ENCODE assay signal across 9 mouse cellular contexts in genomic region chr6:136467837-136468236, GRCm38 (mm10). TPM values are rescaled to one million over a fixed set of nuclear protein-coding genes. Genes with fewer than 3 reads are reported as not detected.
DNase-seq lines count a peak whose midpoint lies in the region; ATAC-seq and TF ChIP-seq lines count a peak whose summit lies in the region.
"Had no signal": no experiment of that assay in that cellular context is flagged by ENCODE, and none has a peak within 500 bp of the region (broad histone marks: within the 10 kb centered on the region; RNA-seq: fewer than 3 reads in every experiment).

No protein-coding gene starts in this region.

- peaks cover 15% of the 10 kb centered on the region; the same call in 1 of the 2 replicates for H3K9me3 ChIP-seq in forebrain, embryonic 10.5 days
- H3K9me3 ChIP-seq in intestine, embryonic 16.5 days (ENCODE audit: control insufficient read depth, low read length) = no peaks in the 10 kb centered on the region; the same call in 1 of the 2 replicates

- peak; percentile 23 for DNase-seq in gastrocnemius, adult 18-20 months (ENCODE audit: low spot score)
- no peak for DNase-seq in gastrocnemius, adult 8-10 months (ENCODE audit: low spot score in 2 of 2)
- peak; percentile 78 for DNase-seq in 416B (ENCODE audit: low read depth)
- DNase-seq in forebrain, embryonic 10.5 days (ENCODE audit: extremely low spot score, low spot score) = no peak
- DNase-seq in left cerebral cortex, adult 18-20 months (ENCODE audit: low spot score in 2 of 2) = no peak
- DNase-seq in urinary bladder, postnatal 36 days (ENCODE audit: low spot score in 2 of 2) = no peak

- H3K4me3 ChIP-seq in forebrain, embryonic 10.5 days = no peak overlapping the region
- H3K4me3 ChIP-seq in intestine, embryonic 16.5 days (ENCODE audit: low read length) = no peak overlapping the region
- H3K4me3 ChIP-seq in olfactory bulb, adult 2 months (ENCODE audit: insufficient read depth, low read depth, low read length) = no peak overlapping the region

- no peak for TF ChIP-seq POLR2A in olfactory bulb, adult 2 months (IDR thresholded peaks at IDR 0.05; ENCODE audit: insufficient read depth, low read depth, low read length)

- H3K27me3 ChIP-seq in forebrain, embryonic 10.5 days (ENCODE audit: poor library complexity, severe bottlenecking) = no peaks in the 10 kb centered on the region
- no peaks in the 10 kb centered on the region for H3K27me3 ChIP-seq in intestine, embryonic 16.5 days (replicated peaks; ENCODE audit: control insufficient read depth, insufficient read depth, low read length)

- WGBS in forebrain, embryonic 10.5 days = 59% methylated on average over 5 of the region's 5 CpGs
- 54% methylated on average over 5 of the region's 5 CpGs for WGBS in intestine, embryonic 16.5 days
- 55% methylated on average over 5 of the region's 5 CpGs for WGBS in olfactory bulb, adult 2 months

- peaks cover 87% of the 10 kb centered on the region for H3K4me1 ChIP-seq in forebrain, embryonic 10.5 days
- H3K4me1 ChIP-seq in intestine, embryonic 16.5 days (ENCODE audit: control insufficient read depth, insufficient read depth, low read length) = peaks cover 37% of the 10 kb centered on the region
- H3K4me1 ChIP-seq in olfactory bulb, adult 2 months (ENCODE audit: control insufficient read depth, insufficient read depth, low read length) = peaks cover 34% of the 10 kb centered on the region

- no peaks in the 10 kb centered on the region for H3K36me3 ChIP-seq in forebrain, embryonic 10.5 days (replicated peaks)
- 0 out of 2 replicates have a peak, but pooled peaks cover 3% of the 10 kb centered on the region for H3K36me3 ChIP-seq in intestine, embryonic 16.5 days (ENCODE audit: control insufficient read depth, insufficient read depth, low read length)

- ATAC-seq in intestine, embryonic 16.5 days = no peak

- TF ChIP-seq CTCF in olfactory bulb, adult 2 months (IDR thresholded peaks at IDR 0.05; ENCODE audit: insufficient read depth, low read depth, low read length) = no peak

- H3K27ac ChIP-seq in forebrain, embryonic 10.5 days = peak overlapping the region; percentile 95
- peak overlapping the region; percentile 84 for H3K27ac ChIP-seq in intestine, embryonic 16.5 days (ENCODE audit: low read length)
- peak overlapping the region; percentile 27; the same call in 1 of the 2 replicates for H3K27ac ChIP-seq in olfactory bulb, adult 2 months (ENCODE audit: insufficient read depth, low read depth, low read length)

- H3K9ac ChIP-seq in intestine, embryonic 16.5 days (ENCODE audit: low read depth, low read length) = no peak overlapping the region

- H3K4me2 ChIP-seq in intestine, embryonic 16.5 days (ENCODE audit: low read depth, low read length) = no peak overlapping the region

RNA-seq across cellular contexts. Expression of gene Atf7ip, which starts 38.1 kb away (rescaled TPM):
- total RNA-seq in gastrocnemius, adult 18-20 months (2021) = 10 to 100 TPM; 40.0 to 42.4 TPM
- 10 to 100 TPM; 35.7 to 46.2 (median 42.5) TPM for total RNA-seq in gastrocnemius, adult 8-10 months (2022)
- 44.2 and 46.7 TPM in 2 replicates for polyA plus RNA-seq in forebrain, embryonic 10.5 days (2016; fragmentation: Nextera tagmentation; extraction: Ambion mirVana)
- 17.6 and 21.0 TPM in 2 replicates for polyA plus RNA-seq in intestine, embryonic 16.5 days (2015; fragmentation: Nextera tagmentation; extraction: Ambion mirVana)
- 143 TPM in 1 of 2 replicates, not detected in the other for polyA plus RNA-seq in olfactory bulb, adult 2 months (2012; ENCODE audit: insufficient read depth, insufficient read length, low replicate concordance, missing spikeins)
- 100 to 1,000 TPM in 1 of 2 experiments, 10 to 100 TPM in 1; 94.9 to 124 TPM for total RNA-seq in left cerebral cortex, adult 18-20 months (2021)

RNA-seq across cellular contexts. Expression of gene E330021D16Rik, which starts 52.5 kb away (rescaled TPM):
- total RNA-seq in gastrocnemius, adult 18-20 months (2021) = not detected
- not detected for total RNA-seq in gastrocnemius, adult 8-10 months (2022)
- not detected in 2 replicates for polyA plus RNA-seq in forebrain, embryonic 10.5 days (2016; fragmentation: Nextera tagmentation; extraction: Ambion mirVana)
- polyA plus RNA-seq in intestine, embryonic 16.5 days (2015; fragmentation: Nextera tagmentation; extraction: Ambion mirVana) = not detected in 2 replicates
- not detected in 2 replicates for polyA plus RNA-seq in olfactory bulb, adult 2 months (2012; ENCODE audit: insufficient read depth, insufficient read length, low replicate concordance, missing spikeins)
- total RNA-seq in left cerebral cortex, adult 18-20 months (2021) = not detected
- total RNA-seq: hematopoietic stem cell, adult 5-6 weeks had no signal

Comparison
In these comparisons a context has a peak if more than half of its experiments do, and no peak if none do; other contexts are left out.
1. DNase-seq: peak in gastrocnemius, adult 18-20 months (single experiment) and 416B (single experiment); none in gastrocnemius, adult 8-10 months (0 of 2), forebrain, embryonic 10.5 days (single experiment), left cerebral cortex, adult 18-20 months (0 of 2) and urinary bladder, postnatal 36 days (0 of 2).
2. H3K27ac ChIP-seq: peak in every context shown above with its lines; median percentile 95 in forebrain, embryonic 10.5 days; 84 in intestine, embryonic 16.5 days; 27 in olfactory bulb, adult 2 months.